Mouse (Mus musculus): Measurements from ENCODE around the gene Arpc1b. TPM values are rescaled to one million over a fixed set of nuclear protein-coding genes. Genes with fewer than 3 reads are reported as not detected.
"Not testable (repeated sequence)": the region's sequence is repeated elsewhere in the genome, so short reads cannot be mapped to it uniquely, and the experiment has no call there.

Arpc1b gene
- polyA plus RNA-seq, 1 experiment from 2014 or later: 467 TPM

DNA sequence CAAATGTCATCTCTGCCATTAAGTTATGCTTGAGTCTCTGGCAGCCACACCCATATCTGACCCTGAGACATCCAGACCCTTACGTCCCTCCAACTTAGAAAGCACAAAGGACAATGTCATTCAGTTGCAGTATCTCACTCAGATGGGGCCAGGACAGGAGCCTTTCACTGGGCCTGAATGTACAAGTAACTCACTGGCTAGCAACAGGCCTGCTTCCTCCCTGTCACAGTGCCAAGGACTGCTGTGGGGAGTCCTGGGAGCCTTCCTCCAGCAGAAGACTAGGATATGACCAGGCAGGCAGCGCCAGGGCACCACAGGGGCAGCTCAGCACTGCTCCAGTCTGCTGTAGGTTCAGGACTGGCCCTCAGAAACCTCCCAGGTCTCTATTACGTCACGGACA is 15.1 kb downstream of the Arpc1b start:
- Histone ChIP-seq H3K36me3 (ENCODE audit: insufficient read depth, low read length) (peaks cover 45% of the 10 kb centered on the region), H3K4me2 (replicated peaks; ENCODE audit: low read depth, low read length) (no peak overlapping the region), H3K27ac (ENCODE audit: low read length) (no peak overlapping the region), H3K4me1 (ENCODE audit: insufficient read depth, low read depth, low read length) (no peaks in the 10 kb centered on the region), H3K9ac (replicated peaks; ENCODE audit: low read depth) (no peak overlapping the region), H3K27me3 (replicated peaks; ENCODE audit: insufficient read depth, low read length) (no peaks in the 10 kb centered on the region), H3K4me3 (ENCODE audit: low read depth, low read length) (no peak overlapping the region), H3K9me3 (ENCODE audit: low read length) (no peaks in the 10 kb centered on the region)
- TF ChIP-seq CTCF (IDR thresholded peaks at IDR 0.05): no peak
- TF ChIP-seq EP300 (IDR thresholded peaks at IDR 0.05): no peak
- DNase-seq (ENCODE audit: low spot score): no peak
- no peak for ATAC-seq
- WGBS: 92% methylated on average over 4 of the region's 4 CpGs

DNA sequence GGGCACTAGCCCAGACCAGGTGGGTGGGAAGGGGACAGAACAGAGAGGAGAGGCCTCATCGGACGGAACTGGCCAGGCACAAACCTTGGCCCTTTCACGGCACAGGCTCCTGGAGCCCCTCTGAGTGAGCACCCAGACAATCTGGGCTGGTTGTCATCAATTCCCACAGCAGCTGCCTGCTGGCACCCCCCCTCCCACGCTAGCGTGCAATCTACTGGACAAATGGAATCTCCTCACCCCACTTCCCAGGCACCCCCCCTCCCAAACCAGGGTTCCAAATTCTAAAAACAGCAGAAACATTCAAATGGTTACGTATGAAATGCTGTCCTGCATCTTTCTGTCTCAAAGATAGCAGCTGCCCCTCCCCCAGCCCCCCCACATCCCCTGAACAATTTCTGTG is 15.8 kb downstream of the Arpc1b start:
- WGBS: 83% methylated on average over 6 of the region's 6 CpGs
- not testable (repeated sequence) for H3K9me3 ChIP-seq (ENCODE audit: low read length); H3K27me3 ChIP-seq (replicated peaks; ENCODE audit: insufficient read depth, low read length); DNase-seq (ENCODE audit: low spot score); H3K4me2 ChIP-seq (replicated peaks; ENCODE audit: low read depth, low read length); H3K9ac ChIP-seq (replicated peaks; ENCODE audit: low read depth); H3K4me1 ChIP-seq (ENCODE audit: insufficient read depth, low read depth, low read length); H3K4me3 ChIP-seq (ENCODE audit: low read depth, low read length); ATAC-seq; H3K27ac ChIP-seq (ENCODE audit: low read length)
- peaks cover 45% of the 10 kb centered on the region for H3K36me3 ChIP-seq (ENCODE audit: insufficient read depth, low read length)

DNA sequence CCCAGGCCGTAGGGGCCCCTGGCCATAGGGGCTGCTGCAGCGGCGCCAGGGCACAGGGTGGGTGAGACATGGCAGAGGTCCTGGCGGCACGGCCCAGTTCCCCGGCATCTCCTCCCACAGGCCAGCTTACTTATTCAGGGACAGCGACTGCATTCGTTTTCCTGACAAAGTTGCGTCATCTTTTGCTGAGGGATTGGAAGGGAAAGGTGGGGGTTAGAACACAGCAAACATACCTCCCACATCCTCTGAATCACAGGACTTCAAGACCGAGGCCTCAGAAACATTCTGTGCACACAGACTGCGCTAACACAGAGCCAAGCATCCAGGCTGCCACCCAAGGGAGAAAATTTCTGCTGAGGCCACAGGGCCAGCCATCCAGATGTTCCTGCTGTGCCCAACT is 16.2 kb downstream of the Arpc1b start:
- TF ChIP-seq CTCF (IDR thresholded peaks at IDR 0.05) (no peak), EP300 (IDR thresholded peaks at IDR 0.05) (no peak)
- Histone ChIP-seq H3K9ac (replicated peaks; ENCODE audit: low read depth) (no peak overlapping the region), H3K4me1 (ENCODE audit: insufficient read depth, low read depth, low read length) (no peaks in the 10 kb centered on the region), H3K9me3 (ENCODE audit: low read length) (no peaks in the 10 kb centered on the region), H3K36me3 (ENCODE audit: insufficient read depth, low read length) (peaks cover 45% of the 10 kb centered on the region; the same call in 1 of the 2 replicates), H3K4me2 (replicated peaks; ENCODE audit: low read depth, low read length) (no peak overlapping the region), H3K4me3 (ENCODE audit: low read depth, low read length) (no peak overlapping the region), H3K27me3 (replicated peaks; ENCODE audit: insufficient read depth, low read length) (no peaks in the 10 kb centered on the region), H3K27ac (ENCODE audit: low read length) (no peak overlapping the region)
- DNase-seq (ENCODE audit: low spot score) (no peak), ATAC-seq (no peak)
- 74% methylated on average over 11 of the region's 11 CpGs for WGBS

DNA sequence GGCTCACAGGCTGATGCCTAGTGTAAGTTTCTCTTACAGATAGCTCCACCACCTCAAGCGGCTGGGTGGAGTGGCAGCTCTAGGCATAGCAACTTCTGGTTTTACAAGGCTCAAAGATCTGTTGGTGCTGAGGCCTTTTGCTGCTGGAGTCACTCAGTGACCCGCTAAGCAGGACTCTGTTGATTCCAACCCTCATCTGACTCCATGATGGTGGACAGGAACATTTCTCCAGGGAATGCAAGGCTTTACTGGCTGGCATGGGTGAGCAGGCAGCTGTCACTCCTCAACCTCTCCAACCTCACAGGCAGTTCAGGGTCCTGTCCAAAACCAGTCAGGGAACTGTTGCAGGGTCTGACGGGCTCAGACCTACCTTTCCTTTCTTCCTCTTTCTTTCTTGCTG is 17.0 kb downstream of the Arpc1b start:
- peaks cover 46% of the 10 kb centered on the region; the same call in 1 of the 2 replicates for H3K36me3 ChIP-seq (ENCODE audit: insufficient read depth, low read length)
- TF ChIP-seq CTCF (IDR thresholded peaks at IDR 0.05): no peak
- no peak for TF ChIP-seq EP300 (IDR thresholded peaks at IDR 0.05)
- DNase-seq (ENCODE audit: low spot score): no peak
- no peaks in the 10 kb centered on the region for H3K27me3 ChIP-seq (replicated peaks; ENCODE audit: insufficient read depth, low read length)
- H3K27ac ChIP-seq (ENCODE audit: low read length): no peak overlapping the region
- no peak overlapping the region for H3K9ac ChIP-seq (replicated peaks; ENCODE audit: low read depth)
- ATAC-seq: no peak
- H3K9me3 ChIP-seq (ENCODE audit: low read length): no peaks in the 10 kb centered on the region
- H3K4me2 ChIP-seq (replicated peaks; ENCODE audit: low read depth, low read length): no peak overlapping the region
- no peak overlapping the region for H3K4me3 ChIP-seq (ENCODE audit: low read depth, low read length)
- whole genome bisulfite sequencing: 83% methylated on average over 3 of the region's 3 CpGs
- H3K4me1 ChIP-seq (ENCODE audit: insufficient read depth, low read depth, low read length): no peaks in the 10 kb centered on the region

DNA sequence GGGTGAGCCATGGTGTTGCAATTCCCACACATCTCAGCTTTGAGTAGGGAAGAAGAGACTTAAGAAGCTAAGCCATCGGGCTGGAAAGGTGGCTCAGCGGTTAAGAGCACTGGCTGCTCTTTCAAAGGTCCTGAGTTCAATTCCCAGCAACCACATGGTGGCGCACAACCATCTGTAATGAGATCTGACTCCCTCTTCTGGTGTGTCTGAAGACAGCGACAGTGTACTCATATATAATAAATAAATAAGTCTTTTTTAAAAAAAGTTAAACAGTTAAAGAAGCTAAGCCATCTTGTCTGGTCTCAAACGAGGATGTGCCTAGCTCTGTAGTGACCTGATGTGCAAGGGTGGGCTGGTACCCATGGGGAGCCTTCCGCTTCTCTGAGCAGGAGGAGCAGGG is 19.3 kb downstream of the Arpc1b start:
- H3K36me3 ChIP-seq (ENCODE audit: insufficient read depth, low read length): peaks cover 39% of the 10 kb centered on the region; the same call in 1 of the 2 replicates
- H3K27ac ChIP-seq (ENCODE audit: low read length); H3K4me2 ChIP-seq (replicated peaks; ENCODE audit: low read depth, low read length); ATAC-seq; H3K27me3 ChIP-seq (replicated peaks; ENCODE audit: insufficient read depth, low read length); DNase-seq (ENCODE audit: low spot score); H3K9me3 ChIP-seq (ENCODE audit: low read length); H3K4me3 ChIP-seq (ENCODE audit: low read depth, low read length); H3K4me1 ChIP-seq (ENCODE audit: insufficient read depth, low read depth, low read length); H3K9ac ChIP-seq (replicated peaks; ENCODE audit: low read depth): not testable (repeated sequence)
- WGBS: 84% methylated on average over 6 of the region's 6 CpGs
- TF ChIP-seq CTCF (IDR thresholded peaks at IDR 0.05): peak; percentile 26

DNA sequence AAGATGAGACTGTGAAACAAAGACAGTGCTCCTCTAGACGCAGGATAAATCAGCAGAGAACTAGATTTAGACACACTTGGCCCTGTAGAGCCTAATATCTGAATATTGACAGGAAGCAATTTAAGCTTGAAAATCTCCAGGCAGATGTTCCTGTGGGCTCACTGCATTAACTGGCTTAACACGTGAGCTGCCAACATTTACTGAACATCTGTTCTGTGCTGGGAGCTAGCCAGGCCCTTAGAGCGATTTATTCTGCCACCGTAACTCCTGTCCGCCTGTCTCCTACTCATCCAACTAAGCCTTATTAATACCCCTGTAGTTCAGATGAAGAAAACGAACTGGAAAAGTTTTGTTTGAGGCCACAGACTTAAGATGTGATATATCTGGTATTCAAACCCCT is 24.8 kb downstream of the Arpc1b start:
- H3K9me3 ChIP-seq (ENCODE audit: low read length): no peaks in the 10 kb centered on the region
- TF ChIP-seq CTCF (IDR thresholded peaks at IDR 0.05) (no peak), EP300 (IDR thresholded peaks at IDR 0.05) (no peak)
- peak overlapping the region; percentile 85 for H3K9ac ChIP-seq (replicated peaks; ENCODE audit: low read depth)
- no peak overlapping the region for H3K27ac ChIP-seq (ENCODE audit: low read length)
- no peak for ATAC-seq
- peak overlapping the region; percentile 92 for H3K4me3 ChIP-seq (ENCODE audit: low read depth, low read length)
- peaks cover 31% of the 10 kb centered on the region; the same call in 1 of the 2 replicates for H3K36me3 ChIP-seq (ENCODE audit: insufficient read depth, low read length)
- H3K4me1 ChIP-seq (ENCODE audit: insufficient read depth, low read depth, low read length): peaks cover 8% of the 10 kb centered on the region; the same call in 1 of the 2 replicates
- H3K4me2 ChIP-seq (replicated peaks; ENCODE audit: low read depth, low read length): peak overlapping the region; percentile 86
- DNase-seq (ENCODE audit: low spot score): peak; percentile 35
- H3K27me3 ChIP-seq (replicated peaks; ENCODE audit: insufficient read depth, low read length): no peaks in the 10 kb centered on the region
- 7% methylated on average over 6 of the region's 6 CpGs for WGBS
